Mouse (Mus musculus): ENCODE results near the gene Cep68. TPM values are rescaled to one million over a fixed set of nuclear protein-coding genes. Genes with fewer than 3 reads are reported as not detected.

Gene Cep68
- total and polyA plus RNA-seq, 3 experiments = 27.8 to 31.6 (median 30.7) TPM

GRCm38 (mm10) chr11:20231128-20231878 is 17.9 kb downstream of the Cep68 start:
- no peaks in the 10 kb centered on the region for H3K27me3 ChIP-seq (replicated peaks)
- H3K4me2 ChIP-seq (ENCODE audit: insufficient read depth, low read depth, poor library complexity, severe bottlenecking) = no peak overlapping the region
- peak; percentile 69 for DNase-seq (ENCODE audit: extremely low read depth)
- no peak overlapping the region for H3K9ac ChIP-seq (ENCODE audit: insufficient read depth, low read depth)
- TF ChIP-seq ZMIZ1 (IDR thresholded peaks at IDR 0.05; ENCODE audit: low read depth, low read length) (no peak), MAFK (IDR thresholded peaks at IDR 0.05; ENCODE audit: insufficient replicate concordance, low read length) (no peak)
- in situ Hi-C loops (cut with MboI; ENCODE audit: low pct_ligation_motif_present, low pct_unique_long_range_greater_than_20kb, low sequenced_read_pairs) (no loop called here), dilution Hi-C loops (cut with MboI; ENCODE audit: extremely low pct_ligation_motif_present, extremely low pct_unique_long_range_greater_than_20kb, low sequenced_read_pairs) (no loop called here)
- H3K79me2 ChIP-seq (replicated peaks; ENCODE audit: control insufficient read depth, extremely low read depth, insufficient read depth, poor library complexity, severe bottlenecking) = peaks cover 1% of the 10 kb centered on the region
- H3K4me1 ChIP-seq (ENCODE audit: control insufficient read depth in 1 of 2, insufficient read depth in 2 of 2) = peaks cover 0 to 35% of the 10 kb centered on the region in 2 experiments; a peak in 2 of 4 replicates
- H3K36me3 ChIP-seq (replicated peaks in 1 of 2; ENCODE audit: control insufficient read depth in 1 of 2, insufficient read depth in 1 of 2, low read length in 1 of 2) = peaks cover 70 to 91% of the 10 kb centered on the region in 2 experiments
- no peak overlapping the region for H3K27ac ChIP-seq (ENCODE audit: insufficient read depth, low read depth)
- no peaks in the 10 kb centered on the region for H3K9me3 ChIP-seq (replicated peaks; ENCODE audit: low read length)
- H3K4me3 ChIP-seq (replicated peaks in 1 of 3; ENCODE audit: low read depth in 2 of 3, low read length in 2 of 3, poor library complexity in 1 of 3) = no peak overlapping the region

- Histone ChIP-seq H3K79me2 (replicated peaks; ENCODE audit: control insufficient read depth, extremely low read depth, insufficient read depth, poor library complexity, severe bottlenecking) (peaks cover 7% of the 10 kb centered on the region), H3K9ac (ENCODE audit: insufficient read depth, low read depth) (no peak overlapping the region), H3K27me3 (replicated peaks) (no peaks in the 10 kb centered on the region), H3K36me3 (replicated peaks in 1 of 2; ENCODE audit: control insufficient read depth in 1 of 2, insufficient read depth in 1 of 2, low read length in 1 of 2) (peaks cover 71 to 91% of the 10 kb centered on the region in 2 experiments), H3K9me3 (replicated peaks; ENCODE audit: low read length) (no peaks in the 10 kb centered on the region), H3K27ac (ENCODE audit: insufficient read depth, low read depth) (no peak overlapping the region), H3K4me1 (ENCODE audit: control insufficient read depth in 1 of 2, insufficient read depth in 2 of 2) (peaks cover 0 to 35% of the 10 kb centered on the region in 2 experiments; a peak in 2 of 4 replicates), H3K4me2 (ENCODE audit: insufficient read depth, low read depth, poor library complexity, severe bottlenecking) (no peak overlapping the region), H3K4me3 (replicated peaks in 1 of 3; ENCODE audit: low read depth in 2 of 3, low read length in 2 of 3, poor library complexity in 1 of 3) (no peak overlapping the region)
- in situ Hi-C loops (cut with MboI; ENCODE audit: low pct_ligation_motif_present, low pct_unique_long_range_greater_than_20kb, low sequenced_read_pairs) = no loop called here
- dilution Hi-C loops (cut with MboI; ENCODE audit: extremely low pct_ligation_motif_present, extremely low pct_unique_long_range_greater_than_20kb, low sequenced_read_pairs) = no loop called here
- DNase-seq (ENCODE audit: extremely low read depth) = no peak
- TF ChIP-seq POLR2A (IDR thresholded peaks at IDR 0.05; ENCODE audit: low read depth, low read length) (peak; percentile 19; the same call in 1 of the 2 replicates), CHD1 (IDR thresholded peaks at IDR 0.05; ENCODE audit: low read depth, low read length) (no peak)
Observed at GRCm38 (mm10) chr11:20230286-20230685, 18.9 kb downstream of the Cep68 start.

- in situ Hi-C loops (cut with MboI; ENCODE audit: low pct_ligation_motif_present, low pct_unique_long_range_greater_than_20kb, low sequenced_read_pairs) = no loop called here
- no peak overlapping the region for H3K27ac ChIP-seq (ENCODE audit: insufficient read depth, low read depth)
Observed at GRCm38 (mm10) chr11:20229311-20229710, 19.9 kb downstream of the Cep68 start.

More at GRCm38 (mm10) chr11:20229311-20229710, 19.9 kb downstream of the Cep68 start:
- H3K4me1 ChIP-seq (ENCODE audit: control insufficient read depth in 1 of 2, insufficient read depth in 2 of 2) = peaks cover 0 to 35% of the 10 kb centered on the region in 2 experiments; a peak in 2 of 4 replicates
- no peaks in the 10 kb centered on the region for H3K27me3 ChIP-seq (replicated peaks)
- peaks cover 72 to 91% of the 10 kb centered on the region in 2 experiments for H3K36me3 ChIP-seq (replicated peaks in 1 of 2; ENCODE audit: control insufficient read depth in 1 of 2, insufficient read depth in 1 of 2, low read length in 1 of 2)
- no peak overlapping the region for H3K4me3 ChIP-seq (replicated peaks in 1 of 3; ENCODE audit: low read depth in 2 of 3, low read length in 2 of 3, poor library complexity in 1 of 3)
- DNase-seq (ENCODE audit: extremely low read depth) = no peak
- H3K4me2 ChIP-seq (ENCODE audit: insufficient read depth, low read depth, poor library complexity, severe bottlenecking) = no peak overlapping the region
- dilution Hi-C loops (cut with MboI; ENCODE audit: extremely low pct_ligation_motif_present, extremely low pct_unique_long_range_greater_than_20kb, low sequenced_read_pairs) = no loop called here
- no peaks in the 10 kb centered on the region for H3K9me3 ChIP-seq (replicated peaks; ENCODE audit: low read length)
- H3K9ac ChIP-seq (ENCODE audit: insufficient read depth, low read depth) = no peak overlapping the region
- peaks cover 11% of the 10 kb centered on the region for H3K79me2 ChIP-seq (replicated peaks; ENCODE audit: control insufficient read depth, extremely low read depth, insufficient read depth, poor library complexity, severe bottlenecking)
- TF ChIP-seq USF1 (IDR thresholded peaks at IDR 0.05; ENCODE audit: low read depth, low read length) (no peak), ETS1 (conservative IDR thresholded peaks at IDR 0.05; ENCODE audit: low read depth, low read length) (no peak), MXI1 (IDR thresholded peaks at IDR 0.05; ENCODE audit: low read depth, low read length) (no peak), MAX (IDR thresholded peaks at IDR 0.05; ENCODE audit: low read length) (no peak), NELFE (IDR thresholded peaks at IDR 0.05; ENCODE audit: low read depth, low read length) (no peak), ZKSCAN1 (IDR thresholded peaks at IDR 0.05; ENCODE audit: borderline replicate concordance, low read depth, low read length) (no peak), POLR2AphosphoS2 (IDR thresholded peaks at IDR 0.05; ENCODE audit: low read depth, low read length) (no peak), CTCF (conservative IDR thresholded peaks at IDR 0.05 in 1 of 2, IDR thresholded peaks at IDR 0.05 in 1 of 2; ENCODE audit: low read depth in 2 of 2, low read length in 2 of 2) (no peak), SMC3 (IDR thresholded peaks at IDR 0.05; ENCODE audit: low read depth, low read length) (no peak), TBP (conservative IDR thresholded peaks at IDR 0.05; ENCODE audit: low read depth, low read length) (no peak), IRF4 (IDR thresholded peaks at IDR 0.05; ENCODE audit: low read depth, low read length) (no peak)
